Mouse (Mus musculus) heart, postnatal 10 days (tissue): ENCODE results near the gene Stat3. TPM values are rescaled to one million over a fixed set of nuclear protein-coding genes. Genes with fewer than 3 reads are reported as not detected.

Experiments used
- DNase-seq, 2 experiments: peaks; one replicate each; pipeline ENCODE4 v3.0.0; 2021
- intact Hi-C: fragments of 180-260 bp; cut with DNase I; formaldehyde crosslinking; loops from one replicate; pipeline ENCODE4 v1.15.1; 2025
- total RNA-seq, 2 experiments: library from RNA; stranded (reverse); gene quantifications; 2 replicates each; pipeline ENCODE4 v1.2.3; 2021

The Stat3 gene
- total RNA-seq, 2 experiments from 2014 or later = 110 to 117 TPM

DNA sequence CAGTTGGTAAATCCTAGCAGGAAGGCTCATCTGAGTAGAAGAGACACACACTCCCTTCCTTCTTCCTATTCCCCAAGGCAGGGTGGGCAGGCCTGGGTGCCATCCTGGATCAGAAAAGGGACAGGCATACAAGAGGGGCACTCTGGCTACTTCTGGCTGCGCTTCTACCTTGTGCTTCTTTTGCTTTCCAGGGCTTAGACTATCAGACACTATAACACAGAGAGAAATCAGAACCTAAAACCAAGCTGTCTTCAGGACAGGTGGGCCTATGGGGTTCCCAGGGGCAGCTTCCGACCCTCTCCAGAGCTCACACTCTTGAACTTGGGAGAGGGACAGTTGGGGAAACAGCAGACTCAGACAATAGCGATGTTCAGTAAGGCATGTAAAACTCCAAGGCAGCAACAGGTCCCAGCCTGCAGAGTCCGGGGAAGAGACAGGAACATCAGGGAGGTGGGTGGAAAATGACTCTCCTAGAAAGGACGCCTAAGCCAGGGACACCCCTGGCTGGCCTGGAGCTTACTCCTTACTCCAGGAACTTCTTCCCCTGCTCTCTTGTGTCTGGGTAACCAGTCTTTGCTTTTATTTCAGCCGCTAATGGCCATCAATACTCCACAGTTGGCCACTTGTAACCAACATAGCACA lies 25.7 kb upstream of the Stat3 start:
- DNase-seq = no peak
- intact Hi-C loops = no loop called here

DNA sequence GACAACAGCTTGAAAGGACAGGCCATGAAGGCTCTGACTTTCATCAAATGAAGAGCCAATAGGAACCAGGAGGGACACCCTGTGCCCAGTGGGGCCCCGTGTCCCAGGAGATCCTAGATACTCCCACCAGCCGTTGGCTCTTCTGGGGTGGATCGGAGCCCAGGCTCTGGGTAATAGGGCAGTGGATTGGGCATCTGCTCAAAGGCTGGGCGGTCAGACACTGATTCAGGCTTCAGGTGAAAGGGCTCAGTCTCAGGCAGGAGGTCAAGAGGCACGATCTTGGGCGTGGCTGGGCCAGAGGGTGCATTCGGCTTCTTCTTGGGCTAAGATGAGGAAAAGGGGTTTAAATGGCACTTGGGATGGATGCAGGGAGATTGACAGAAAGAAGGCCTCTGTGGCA lies 24.8 kb upstream of the Stat3 start:
- intact Hi-C loops = no loop called here
- no peak for DNase-seq

DNA sequence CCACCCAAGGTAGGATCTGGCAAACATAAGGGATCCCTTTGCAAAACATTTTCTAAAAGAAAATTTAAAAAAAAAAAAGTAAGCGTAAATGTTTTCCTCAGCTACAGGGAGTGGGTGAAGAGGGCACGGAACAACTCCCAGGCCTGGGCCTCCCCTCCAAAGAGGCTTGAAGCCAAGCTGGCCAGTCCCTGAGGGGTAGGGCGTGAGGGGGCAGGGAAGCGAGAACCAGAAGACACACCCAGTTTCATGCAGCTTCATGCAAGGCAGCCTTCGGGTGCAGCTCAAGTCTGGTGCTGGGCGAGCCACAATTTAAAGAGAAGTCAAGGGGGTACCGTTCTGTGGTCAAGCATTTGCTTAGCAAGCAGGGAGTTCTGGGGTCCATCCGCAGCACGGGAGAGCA lies 24.3 kb upstream of the Stat3 start:
- intact Hi-C loops = no loop called here
- peak; percentile 68 to 70 for DNase-seq

DNA sequence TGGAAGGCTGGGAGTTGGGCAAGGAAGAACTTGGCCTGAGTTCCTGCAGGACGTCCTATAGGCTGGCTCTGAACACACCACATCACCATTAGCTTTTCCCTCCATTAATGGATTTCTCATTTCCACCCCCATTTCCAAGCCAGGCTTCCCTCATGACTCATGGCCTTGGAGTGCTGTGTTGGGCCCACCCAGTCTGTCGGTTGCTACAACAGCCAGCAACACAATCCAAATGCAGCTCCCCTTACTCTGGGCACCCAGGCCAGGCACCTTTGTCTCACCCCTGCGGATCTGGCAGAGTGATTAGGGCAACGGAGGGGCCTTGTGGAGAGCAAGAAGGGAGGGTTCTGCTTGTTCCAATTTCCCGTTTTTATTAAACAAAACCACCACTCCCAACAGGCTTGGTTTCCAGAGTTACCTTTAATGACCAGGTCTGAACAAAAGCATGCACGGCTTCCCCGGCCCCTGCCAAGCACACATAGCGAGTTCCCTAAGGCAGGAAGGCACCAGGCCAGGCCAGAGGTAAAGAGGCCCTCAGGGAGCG lies 23.1 kb upstream of the Stat3 start:
- intact Hi-C loops = no loop called here
- DNase-seq = peak; percentile 76 to 81

DNA sequence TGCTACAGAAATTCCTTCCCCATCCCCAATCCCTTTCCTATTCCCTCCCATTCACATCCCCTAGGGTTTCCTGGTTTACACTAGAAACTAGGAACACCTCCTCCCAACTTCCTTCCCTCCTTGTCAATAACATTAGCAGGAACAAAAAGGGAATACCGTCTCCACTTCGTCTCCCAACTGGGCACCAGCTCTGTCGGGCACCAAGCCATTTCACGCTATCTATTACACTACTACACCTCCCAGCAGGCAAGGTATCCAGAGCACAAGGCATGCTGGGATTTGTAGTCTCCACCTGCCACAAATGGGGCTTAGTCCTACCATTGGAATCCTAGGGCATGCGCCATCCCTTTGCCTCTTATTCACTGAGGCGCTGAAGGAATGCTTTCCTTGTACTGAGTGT lies 21.2 kb upstream of the Stat3 start:
- intact Hi-C loops = no loop called here
- DNase-seq = peak; percentile 88 to 91

DNA sequence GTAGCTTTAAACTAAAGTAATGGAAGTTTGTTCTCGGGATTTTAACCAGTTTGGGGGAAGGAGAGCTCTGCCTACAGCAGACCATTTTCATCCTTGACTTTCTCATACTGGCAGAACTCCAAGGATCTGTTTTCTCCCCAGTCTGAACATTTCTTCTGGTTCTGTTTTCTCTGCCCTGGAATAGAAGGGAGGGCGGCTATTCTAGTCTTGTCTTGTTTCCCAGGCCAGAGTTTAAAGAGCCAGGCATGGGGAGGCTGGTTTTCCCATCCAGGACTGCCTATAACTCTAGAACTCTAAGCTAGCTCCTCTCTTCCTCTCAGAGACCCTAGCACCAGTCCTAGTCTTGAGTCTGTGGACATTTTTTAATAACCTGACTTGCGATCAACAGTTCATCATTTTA lies 20.5 kb upstream of the Stat3 start:
- intact Hi-C loops = loop anchor here (5.0 kb wide), 1 partner anchor 248 kb away; the partner anchor contains the start of genes Hspb9 and Kat2a
- peak; percentile 37 to 47 for DNase-seq

DNA sequence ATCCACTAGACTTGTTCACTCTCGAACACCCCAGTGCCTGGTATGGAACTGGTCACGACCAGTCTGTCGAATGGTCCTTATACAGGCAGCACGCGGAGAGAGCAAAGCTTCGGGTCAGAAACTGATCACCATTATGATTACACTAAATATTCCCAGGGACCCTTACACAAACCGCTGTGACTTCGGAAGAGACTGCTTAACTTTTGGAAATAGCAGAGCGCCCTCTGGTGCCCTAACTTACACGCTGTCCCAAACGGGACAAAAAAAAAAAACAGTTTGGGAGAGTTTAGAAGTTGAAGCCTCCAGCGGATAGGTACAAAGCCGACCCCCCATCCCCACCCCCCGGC lies 20.1 kb upstream of the Stat3 start:
- peak; percentile 78 to 85 for DNase-seq
- intact Hi-C loops = loop anchor here (5.0 kb wide), 1 partner anchor 247 kb away; the partner anchor contains the start of genes Hspb9 and Kat2a

DNA sequence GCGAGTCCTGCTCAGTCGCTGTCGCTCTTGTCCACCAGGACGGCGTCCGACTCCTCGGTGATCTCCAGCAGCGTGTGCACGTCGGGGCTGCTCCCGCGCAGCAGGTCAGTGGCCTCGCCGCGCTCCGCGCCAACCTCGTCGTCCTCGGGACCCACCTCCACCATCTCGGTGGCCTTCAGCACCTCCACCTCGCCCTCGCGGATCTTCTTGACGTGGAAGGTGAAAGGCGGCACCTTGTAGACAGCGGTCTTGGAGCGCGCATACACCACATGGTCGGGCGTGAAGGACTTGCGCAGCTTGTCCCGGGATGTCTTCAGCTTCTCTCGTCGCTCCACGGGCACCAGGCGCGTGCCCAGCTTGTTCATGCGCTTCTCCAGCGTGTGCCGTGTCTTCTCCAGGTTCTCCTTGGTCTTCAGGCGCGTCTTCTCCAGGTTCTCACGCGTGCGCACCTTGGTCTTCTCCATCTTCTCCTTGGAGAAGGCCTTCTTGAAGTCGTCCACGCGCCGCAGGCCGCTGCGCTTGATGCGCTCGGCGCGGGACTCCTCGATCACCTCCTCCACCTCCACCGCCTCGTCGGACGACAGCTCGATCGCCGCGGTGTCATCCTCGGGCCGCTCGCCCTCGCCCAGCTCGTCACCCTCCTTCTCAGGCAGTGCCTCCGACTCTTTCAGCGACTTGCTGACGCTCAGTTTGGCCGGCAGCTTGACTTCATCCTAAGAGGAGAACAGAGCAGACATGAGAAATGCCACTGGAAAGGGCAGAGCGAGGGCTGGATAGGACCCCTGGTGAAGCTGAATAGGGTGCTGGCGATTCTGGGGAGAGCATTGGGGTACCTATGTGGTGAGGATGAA lies 19.5 kb upstream of the Stat3 start:
- intact Hi-C loops = loop anchor here (5.0 kb wide), 1 partner anchor 247 kb away; the partner anchor contains the start of genes Hspb9 and Kat2a
- DNase-seq = no peak

DNA sequence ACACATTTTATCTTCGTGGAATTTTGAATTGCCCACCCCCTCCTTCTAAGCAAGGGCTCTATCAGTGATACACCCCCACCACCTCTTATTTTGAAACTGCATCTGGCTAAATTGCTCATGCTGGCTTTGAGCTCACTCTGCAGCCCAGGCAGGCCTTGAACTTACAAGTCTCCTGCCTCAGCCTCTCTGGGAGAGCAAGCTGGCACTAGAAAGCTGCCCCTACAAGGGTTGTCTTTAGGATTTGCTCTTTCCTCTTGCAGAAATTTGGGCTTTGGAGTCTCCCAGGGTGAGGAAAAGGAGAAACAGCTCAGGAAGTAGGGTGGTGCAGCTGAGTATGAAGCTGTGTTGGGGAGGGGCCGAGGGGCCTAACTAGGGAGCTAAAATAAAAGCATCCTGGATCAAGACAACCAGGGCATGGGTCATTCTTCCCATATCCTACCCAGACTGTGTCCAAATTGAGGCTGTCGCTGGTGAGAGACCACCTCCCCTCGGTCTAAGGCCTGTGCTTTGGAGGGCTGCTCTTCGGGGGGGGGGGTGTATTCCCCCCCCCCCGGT lies 18.7 kb upstream of the Stat3 start:
- DNase-seq = no peak
- intact Hi-C loops = loop anchor here (1.0 to 5.0 kb wide), 3 partner anchors 25 to 246 kb away; partner anchors contain the start of genes Hspb9 and Kat2a

- DNase-seq = peak; percentile 94 to 98
- intact Hi-C loops = loop anchor here (1.0 to 5.0 kb wide), 3 partner anchors 26 to 245 kb away; partner anchors contain the start of genes Hspb9 and Kat2a
Measured at GRCm38 (mm10) chr11:100957244-100957643, 17.9 kb upstream of the Stat3 start.

- DNase-seq = no peak
- intact Hi-C loops = no loop called here
Measured at GRCm38 (mm10) chr11:100949540-100949939, 10.2 kb upstream of the Stat3 start.

- DNase-seq = no peak
- intact Hi-C loops = no loop called here
Measured at GRCm38 (mm10) chr11:100948317-100948716, 9.0 kb upstream of the Stat3 start.

GRCm38 (mm10) chr11:100947548-100947947 lies 8.2 kb upstream of the Stat3 start:
- no peak for DNase-seq
- intact Hi-C loops = loop anchor here (2.0 kb wide), 1 partner anchor 55 kb away; no protein-coding TSS in a partner anchor

DNA sequence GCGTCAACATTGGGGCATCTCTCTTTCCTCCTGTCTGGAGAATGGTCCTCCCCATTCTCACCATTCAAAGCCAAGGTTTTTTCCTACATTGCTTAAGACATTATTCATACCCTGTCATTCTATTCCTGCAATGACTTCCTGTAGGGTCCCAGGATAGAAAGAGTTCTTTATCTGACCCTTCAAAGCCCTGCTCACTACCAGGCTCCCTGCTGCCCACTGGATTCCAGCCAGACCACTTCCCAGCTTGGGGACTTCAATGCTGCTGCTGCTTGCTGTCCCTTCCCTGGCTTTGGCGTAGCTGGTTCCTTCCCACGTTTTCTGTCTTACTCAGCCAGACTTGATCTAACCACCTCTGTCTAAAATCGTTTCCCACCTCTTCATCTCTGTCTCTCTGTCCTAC lies 7.5 kb upstream of the Stat3 start:
- intact Hi-C loops = loop anchor here (2.0 kb wide), 1 partner anchor 54 kb away; no protein-coding TSS in a partner anchor
- DNase-seq = no peak

DNA sequence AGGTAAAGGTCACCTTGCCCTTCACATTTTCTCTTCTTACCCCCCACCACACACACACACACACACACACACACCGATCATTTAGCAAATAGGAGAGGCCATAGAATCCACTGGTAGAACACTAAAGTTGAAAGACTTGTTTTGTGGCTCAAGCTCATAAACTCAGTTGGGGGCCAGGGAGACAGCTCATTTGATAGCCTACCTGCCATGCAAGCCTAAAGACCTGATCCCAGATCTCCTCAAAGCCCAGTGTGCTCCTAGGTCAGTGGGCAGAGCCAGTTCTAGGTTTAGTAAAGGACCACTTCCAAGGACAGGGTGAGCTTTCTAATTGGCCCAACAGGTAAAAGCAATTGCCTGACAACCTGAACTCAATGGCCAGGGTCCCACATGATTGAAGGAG lies 3.0 kb upstream of the Stat3 start:
- no peak for DNase-seq
- intact Hi-C loops = no loop called here

- DNase-seq = peak in 1 of 2 experiments; percentile 38
- intact Hi-C loops = no loop called here
Measured at GRCm38 (mm10) chr11:100938711-100939511, 429 bp downstream of the Stat3 start.

DNA sequence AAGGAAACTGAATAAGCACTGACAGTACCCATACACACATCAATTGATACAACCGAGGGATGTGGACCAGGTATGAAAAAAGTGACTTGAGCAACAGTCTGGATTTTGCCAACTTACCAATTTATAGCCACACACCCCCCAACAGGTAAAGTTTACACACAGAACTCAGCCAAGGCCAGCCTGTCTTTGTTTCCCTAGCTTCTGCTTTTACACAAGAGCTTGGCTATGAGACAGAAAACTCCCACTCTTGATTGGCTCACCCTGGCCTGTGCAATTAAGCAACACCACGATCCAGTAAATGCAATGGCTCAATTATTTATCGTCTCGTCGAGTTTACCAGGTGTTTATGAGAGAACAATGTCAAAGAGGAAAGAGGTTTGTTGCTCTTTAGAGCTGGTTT lies 1.2 kb downstream of the Stat3 start:
- DNase-seq = peak; percentile 64 to 67
- intact Hi-C loops = no loop called here

GRCm38 (mm10) chr11:100937295-100937694 lies 2.0 kb downstream of the Stat3 start:
- no peak for DNase-seq
- intact Hi-C loops = no loop called here

DNA sequence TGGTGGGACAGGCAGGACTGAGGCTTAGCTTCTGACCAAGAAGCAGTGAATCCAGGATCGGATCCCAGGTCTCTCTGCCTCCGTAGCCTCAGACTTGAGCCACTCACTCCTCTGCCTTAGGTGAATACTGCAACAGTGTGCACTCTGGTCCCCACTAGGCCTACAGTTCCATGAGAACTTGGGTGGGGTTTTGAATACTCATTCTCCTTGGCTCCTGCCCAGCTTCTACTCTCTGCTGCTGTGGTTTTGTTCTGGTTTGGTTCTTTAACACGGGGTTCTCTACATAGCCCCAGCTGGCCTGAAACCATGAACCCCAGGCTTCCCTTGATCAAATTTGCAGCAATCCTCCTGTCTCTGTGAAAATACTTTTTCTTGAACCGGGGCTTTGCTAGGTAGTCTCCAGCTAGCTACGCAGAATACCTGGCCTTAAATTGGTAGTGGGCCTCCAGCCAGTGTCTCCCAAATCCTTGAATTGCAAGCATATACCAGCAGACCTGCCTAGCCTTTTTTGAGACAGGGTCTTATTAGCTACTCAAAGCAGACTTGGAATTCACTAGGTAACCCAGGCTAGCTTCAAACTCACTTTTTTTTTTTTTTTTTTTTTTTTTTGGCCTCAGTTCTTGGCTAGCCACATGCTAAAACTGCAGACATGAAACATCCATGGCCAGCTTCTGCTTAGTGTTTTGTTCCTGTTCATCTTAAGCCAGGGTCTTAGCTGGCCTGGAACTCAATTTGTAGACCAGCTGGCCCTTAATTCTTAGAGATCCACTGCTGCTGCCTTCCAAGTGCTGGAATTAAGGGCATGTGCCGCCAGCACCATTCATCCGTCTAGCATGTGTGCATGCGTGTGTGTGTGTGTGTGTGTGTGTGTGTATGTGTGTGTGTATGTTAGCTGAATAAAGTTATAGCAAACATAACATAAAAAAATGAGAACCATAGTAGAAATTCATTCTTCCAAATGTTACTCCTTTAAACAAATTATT lies 3.7 kb downstream of the Stat3 start:
- peak; percentile 45 to 48 for DNase-seq
- intact Hi-C loops = loop anchor here (2.0 kb wide), 1 partner anchor 15 kb away; no protein-coding TSS in a partner anchor
